Mouse (Mus musculus) cortical plate, adult 2 months (tissue): ENCODE results near the gene Kcnk5.

ENCODE experiments used
- CTCF ChIP-seq: fragments of 200-500 bp; IDR thresholded peaks from 2 replicates; pipeline ENCODE4 v1.5.1; 2011; ENCODE audit warnings: mild to moderate bottlenecking, control low read depth, low read length; ENCODE audit not compliant: insufficient read depth; ENCODE audit errors: extremely low read depth
- POLR2A ChIP-seq: fragments of 200-500 bp; IDR thresholded peaks from 2 replicates; pipeline ENCODE4 v1.6.1; 2011; ENCODE audit warnings: mild to moderate bottlenecking, low read length, control low read depth; ENCODE audit not compliant: insufficient read depth; ENCODE audit errors: extremely low read depth

DNA sequence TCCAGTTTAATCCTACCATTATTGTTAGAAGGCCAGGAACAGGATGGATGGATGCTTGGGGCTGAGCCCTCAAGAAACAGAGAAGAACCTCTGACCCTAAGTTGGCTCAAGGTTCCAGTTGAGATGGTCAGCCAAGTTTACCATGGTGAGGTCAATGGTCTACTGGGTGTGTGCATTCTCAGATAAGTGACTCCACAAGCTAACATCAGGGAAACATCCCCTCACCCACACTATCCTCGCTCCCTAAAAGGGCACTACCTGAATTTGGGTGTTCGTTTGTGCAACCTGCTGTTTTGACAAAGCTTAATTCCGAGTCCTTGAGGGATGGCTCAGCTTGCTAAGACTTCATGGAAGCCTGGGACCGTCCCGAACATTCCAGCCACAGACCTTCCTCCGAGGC, 1.3 kb downstream of the Kcnk5 start:
- no peak for TF ChIP-seq POLR2A
- no peak for TF ChIP-seq CTCF
